Mouse (Mus musculus) intestine, postnatal 0 days (tissue): ENCODE measurements around the gene Gm3286. TPM values are rescaled to one million over a fixed set of nuclear protein-coding genes. Genes with fewer than 3 reads are reported as not detected.
"Not testable (repeated sequence)": the region's sequence is repeated elsewhere in the genome, so short reads cannot be mapped to it uniquely, and the experiment has no call there.

ENCODE experiments used
- ATAC-seq: fragments of 200-750 bp; cut with Nextera tagmentation; 2 replicates; pipeline ENCODE4 v1.8.0; 2017; ENCODE audit warnings: mild to moderate bottlenecking, moderate TSS enrichment, moderate library complexity
- H3K27ac ChIP-seq: fragments of 300-500 bp; sonication (generic); 2 replicates; pipeline ENCODE4 v1.5.1; 2014; ENCODE audit warnings: mild to moderate bottlenecking, low read depth, low read length, moderate library complexity
- H3K27me3 ChIP-seq: fragments of 300-500 bp; sonication (generic); replicated peaks from 2 replicates; pipeline ENCODE4 v1.6.1; 2014; ENCODE audit warnings: low read length, mixed read lengths; ENCODE audit not compliant: control insufficient read depth, insufficient read depth
- H3K36me3 ChIP-seq: fragments of 300-500 bp; sonication (generic); 2 replicates; pipeline ENCODE4 v1.6.1; 2014; ENCODE audit warnings: mild to moderate bottlenecking, moderate library complexity; ENCODE audit not compliant: control insufficient read depth, insufficient read depth
- H3K4me1 ChIP-seq: fragments of 300-500 bp; sonication (generic); replicated peaks from 2 replicates; pipeline ENCODE4 v1.6.1; 2014; ENCODE audit warnings: antibody characterized with exemption, low read length, mixed read lengths; ENCODE audit not compliant: control insufficient read depth, insufficient read depth
- H3K4me2 ChIP-seq: fragments of 300-500 bp; sonication (generic); replicated peaks from 2 replicates; pipeline ENCODE4 v1.6.1; 2014; ENCODE audit warnings: low read depth, mild to moderate bottlenecking, moderate library complexity
- H3K4me3 ChIP-seq: fragments of 300-500 bp; sonication (generic); 2 replicates; pipeline ENCODE4 v1.5.1; 2014; ENCODE audit warnings: low read depth, low read length
- H3K9ac ChIP-seq: fragments of 300-500 bp; sonication (generic); 2 replicates; pipeline ENCODE4 v1.6.1; 2014; ENCODE audit warnings: mild to moderate bottlenecking, low read depth, low read length
- H3K9me3 ChIP-seq: fragments of 300-500 bp; sonication (generic); 2 replicates; pipeline ENCODE4 v1.6.1; 2016; ENCODE audit warnings: mixed run types; ENCODE audit not compliant: control insufficient read depth
- polyA plus RNA-seq: library from polyadenylated mRNA; unstranded; fragments of >200 nt; fragmentation: Nextera tagmentation; extraction: Ambion mirVana; gene quantifications from 2 replicates; pipeline ENCODE4 v1.2.1, GENCODE M21; 2015

Gene Gm3286
- polyA plus RNA-seq = not detected in 2 replicates

DNA sequence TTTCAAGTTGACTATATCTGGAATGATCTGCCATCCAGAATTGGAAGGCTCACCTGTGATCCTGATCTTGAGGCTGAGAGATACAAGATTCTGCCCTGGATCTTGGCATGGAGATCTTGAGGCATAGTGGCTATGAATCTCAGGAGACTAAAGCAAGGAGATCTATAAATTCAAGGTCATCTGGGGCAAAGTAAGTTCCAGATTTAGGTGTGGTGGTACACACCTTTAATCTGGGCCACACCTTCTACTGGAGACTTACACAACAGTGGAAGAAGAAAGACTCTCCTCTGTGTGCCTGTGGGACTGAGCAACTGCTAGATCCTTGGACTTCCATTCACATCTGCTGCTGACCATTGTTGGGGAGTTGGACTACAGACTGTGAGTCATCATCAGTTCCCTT lies at the start of gene Gm3286:
Gm3286 (plus strand) TSS at position 301 of the 400 bp plus-strand sequence.
- not testable (repeated sequence) for H3K4me3 ChIP-seq, H3K4me1 ChIP-seq, H3K4me2 ChIP-seq, H3K9ac ChIP-seq, H3K27me3 ChIP-seq, H3K27ac ChIP-seq, H3K36me3 ChIP-seq, H3K9me3 ChIP-seq, ATAC-seq

Other genes with a start within 250 kb of the Gm3286 start
- gene Gm10424, start 238.0 kb upstream of the Gm3286 start, polyA plus RNA-seq = not detected in 2 replicates
- not detected in 2 replicates for gene Gm3259, start 204.8 kb upstream of the Gm3286 start, polyA plus RNA-seq
- not detected in 2 replicates for gene D5Ertd577e, start 54.0 kb upstream of the Gm3286 start, polyA plus RNA-seq
- not detected in 2 replicates for gene Gm7971, start 84.1 kb downstream of the Gm3286 start, polyA plus RNA-seq
- not detected in 2 replicates for gene Gm7978, start 225.4 kb downstream of the Gm3286 start, polyA plus RNA-seq
- gene Gm7982, start 231.3 kb downstream of the Gm3286 start, polyA plus RNA-seq = not detected in 2 replicates